Mouse (Mus musculus) adrenal gland, adult 2 months (tissue): ENCODE results near the gene Zfhx3. TPM values are rescaled to one million over a fixed set of nuclear protein-coding genes. Genes with fewer than 3 reads are reported as not detected.
"Not testable (repeated sequence)": the region's sequence is repeated elsewhere in the genome, so short reads cannot be mapped to it uniquely, and the experiment has no call there.

Experiments used
- DNase-seq: peaks from one replicate; pipeline ENCODE4 v3.0.0; 2021
- long read RNA-seq: library from polyadenylated mRNA; stranded (forward); transcript quantifications from one replicate; pipeline ENCODE4 v2.0.0, GENCODE M21; 2021
- polyA plus RNA-seq: library from polyadenylated mRNA; depleted of rRNA; stranded (reverse); fragments of >200 nt; gene quantifications from 2 replicates; pipeline ENCODE4 v1.2.3, GENCODE M21; 2012; rRNA removed
- total RNA-seq, 2 experiments: library from RNA; stranded (reverse); gene quantifications; 2 replicates each; pipeline ENCODE4 v1.2.3; 2021

The Zfhx3 gene
- total RNA-seq (10 to 100 TPM; 34.3 to 45.1 TPM), polyA plus RNA-seq (11.7 and 12.9 TPM in 2 replicates)
- long read RNA-seq, partial matches to known transcripts = 0 of 4 reads
- long read RNA-seq, other reads (novel, unspliced or antisense) = 4 of 4 reads

GRCm38 (mm10) chr8:107941922-107942694, at the start of gene Zfhx3:
Gene Zfhx3 (plus strand): TSS chr8:107942644.
- no peak for DNase-seq

- DNase-seq = no peak
These were observed 23.5 kb upstream of the Zfhx3 start for GRCm38 (mm10) chr8:107918984-107919383.

- no peak for DNase-seq
These were observed 16.3 kb upstream of the Zfhx3 start for GRCm38 (mm10) chr8:107926149-107926548.

GRCm38 (mm10) chr8:107936725-107937124, 5.7 kb upstream of the Zfhx3 start:
- no peak for DNase-seq

GRCm38 (mm10) chr8:107938231-107938630, 4.2 kb upstream of the Zfhx3 start:
- not testable (repeated sequence) for DNase-seq

- no peak for DNase-seq
These were observed 2.3 kb upstream of the Zfhx3 start for GRCm38 (mm10) chr8:107940181-107940580.

- DNase-seq = no peak
These were observed 487 bp downstream of the Zfhx3 start for GRCm38 (mm10) chr8:107942752-107943510.

- no peak for DNase-seq
These were observed 1.3 kb downstream of the Zfhx3 start for GRCm38 (mm10) chr8:107943550-107944348.

GRCm38 (mm10) chr8:107944676-107945600, 2.5 kb downstream of the Zfhx3 start:
- no peak for DNase-seq

- no peak for DNase-seq
These were observed 4.4 kb downstream of the Zfhx3 start for GRCm38 (mm10) chr8:107946888-107947287.

GRCm38 (mm10) chr8:107955887-107956286, 13.4 kb downstream of the Zfhx3 start:
- DNase-seq = peak; percentile 14

GRCm38 (mm10) chr8:107957566-107957965, 15.1 kb downstream of the Zfhx3 start:
- no peak for DNase-seq

- no peak for DNase-seq
These were observed 18.0 kb downstream of the Zfhx3 start for GRCm38 (mm10) chr8:107960466-107960865.

- peak; percentile 10 for DNase-seq
These were observed 18.4 kb downstream of the Zfhx3 start for GRCm38 (mm10) chr8:107960878-107961277.

- no peak for DNase-seq
These were observed 29.8 kb downstream of the Zfhx3 start for GRCm38 (mm10) chr8:107972198-107972597.

GRCm38 (mm10) chr8:107974451-107974850, 32.0 kb downstream of the Zfhx3 start:
- no peak for DNase-seq

GRCm38 (mm10) chr8:107978247-107978646, 35.8 kb downstream of the Zfhx3 start:
- no peak for DNase-seq

- no peak for DNase-seq
These were observed 38.2 kb downstream of the Zfhx3 start for GRCm38 (mm10) chr8:107980618-107981017.

GRCm38 (mm10) chr8:107986629-107987028, 44.2 kb downstream of the Zfhx3 start:
- no peak for DNase-seq

GRCm38 (mm10) chr8:107998874-107999273, 56.4 kb downstream of the Zfhx3 start:
- DNase-seq = no peak

- peak; percentile 17 for DNase-seq
These were observed 69.1 kb downstream of the Zfhx3 start for GRCm38 (mm10) chr8:108011516-108011915.
